Mouse (Mus musculus) ES-Bruce4 (cell line): ENCODE measurements at regions not wholly inside any gene's neighbourhood (a gene's known extent, or its start where the extent isn't known, plus 50 kb on each side); places are given as distances from the start of the nearest gene placed in this dataset.

Source experiments
- H3K27ac ChIP-seq: 2 replicates; pipeline ENCODE4 v1.5.1; 2012; ENCODE audit warnings: low read length, inconsistent platforms; ENCODE audit not compliant: insufficient read depth
- H3K27me3 ChIP-seq: 2 replicates; pipeline ENCODE4 v1.6.1; 2012; ENCODE audit warnings: mild to moderate bottlenecking, low read length, inconsistent platforms; ENCODE audit not compliant: control insufficient read depth, poor library complexity, insufficient read depth, severe bottlenecking
- H3K36me3 ChIP-seq: 2 replicates; pipeline ENCODE4 v1.6.1; 2012; ENCODE audit warnings: inconsistent platforms, mild to moderate bottlenecking, low read length, moderate library complexity; ENCODE audit not compliant: control insufficient read depth, poor library complexity, insufficient read depth, severe bottlenecking
- H3K4me1 ChIP-seq: one replicate; pipeline ENCODE4 v1.8.1; 2011; ENCODE audit warnings: low read length; ENCODE audit not compliant: control insufficient read depth, insufficient read depth
- H3K4me3 ChIP-seq: 2 replicates; pipeline ENCODE4 v1.5.1; 2011; ENCODE audit warnings: low read depth, mild to moderate bottlenecking, low read length
- H3K9ac ChIP-seq: 2 replicates; pipeline ENCODE4 v1.6.1; 2012; ENCODE audit warnings: low read depth, mild to moderate bottlenecking, inconsistent platforms; ENCODE audit not compliant: poor library complexity, severe bottlenecking
- H3K9me3 ChIP-seq: replicated peaks from 2 replicates; pipeline ENCODE4 v1.6.1; 2012; ENCODE audit warnings: mild to moderate bottlenecking, low read length, inconsistent platforms; ENCODE audit not compliant: control insufficient read depth, poor library complexity, insufficient read depth, severe bottlenecking
- CTCF ChIP-seq: IDR thresholded peaks from one replicate; pipeline ENCODE4 v1.8.1; 2011; ENCODE audit warnings: low read depth, low read length
- EP300 ChIP-seq: IDR thresholded peaks from 2 replicates; pipeline ENCODE4 v1.6.1; 2011; ENCODE audit warnings: low read depth, low read length; ENCODE audit not compliant: insufficient read depth
- POLR2A ChIP-seq: IDR thresholded peaks from one replicate; pipeline ENCODE4 v1.8.1; 2011; ENCODE audit warnings: low read length; ENCODE audit not compliant: insufficient read depth

- Histone ChIP-seq H3K27me3 (no peaks in the 10 kb centered on the region), H3K4me1 (no peaks in the 10 kb centered on the region), H3K27ac (no peak overlapping the region), H3K9ac (no peak overlapping the region), H3K4me3 (no peak overlapping the region), H3K36me3 (no peaks in the 10 kb centered on the region), H3K9me3 (no peaks in the 10 kb centered on the region)
- peak; percentile 80 for TF ChIP-seq CTCF
- no peak for TF ChIP-seq EP300
- no peak for TF ChIP-seq POLR2A
Measured at GRCm38 (mm10) chr14:102510387-102510786, 472.1 kb downstream of the Kctd12 start.

DNA sequence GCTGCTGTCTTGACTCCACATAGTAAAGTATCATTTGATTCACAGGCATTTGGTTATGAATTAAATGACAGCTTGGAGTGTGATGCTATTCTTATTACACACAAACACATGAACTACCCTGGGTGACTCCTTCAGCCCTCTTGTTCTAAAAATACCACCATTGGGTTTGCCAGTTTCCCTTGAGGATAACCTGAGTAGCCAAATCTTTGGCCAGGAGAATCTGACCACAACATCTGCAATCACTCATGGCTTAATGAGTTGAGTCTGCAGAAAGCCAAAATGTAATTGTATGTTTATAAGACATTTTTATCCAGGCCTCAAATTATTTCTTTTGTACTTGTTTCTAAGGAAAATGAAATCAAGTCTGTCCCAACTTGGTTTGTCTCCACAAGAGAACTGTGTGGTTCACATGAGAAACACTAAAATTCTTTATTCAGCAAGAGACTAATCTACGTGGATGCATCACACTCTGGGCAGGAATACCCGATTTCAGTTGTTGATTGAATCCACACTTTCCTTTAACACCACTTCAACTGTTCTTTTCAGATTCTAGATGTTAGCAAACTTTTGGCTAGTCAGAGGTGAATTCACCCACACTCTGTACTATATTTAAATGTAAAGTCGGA, 476.6 kb downstream of the Kctd12 start:
- no peak overlapping the region for H3K9ac ChIP-seq
- no peaks in the 10 kb centered on the region for H3K9me3 ChIP-seq
- H3K4me1 ChIP-seq, result no peaks in the 10 kb centered on the region
- H3K4me3 ChIP-seq, result no peak overlapping the region
- no peaks in the 10 kb centered on the region for H3K27me3 ChIP-seq
- H3K27ac ChIP-seq, result no peak overlapping the region
- TF ChIP-seq POLR2A (no peak), CTCF (no peak), EP300 (no peak)
- no peaks in the 10 kb centered on the region for H3K36me3 ChIP-seq

GRCm38 (mm10) chr14:102497179-102497578, 485.3 kb downstream of the Kctd12 start:
- Histone ChIP-seq H3K4me3 (no peak overlapping the region), H3K9me3 (no peaks in the 10 kb centered on the region), H3K27ac (no peak overlapping the region), H3K36me3 (no peaks in the 10 kb centered on the region), H3K9ac (no peak overlapping the region), H3K27me3 (no peaks in the 10 kb centered on the region), H3K4me1 (no peaks in the 10 kb centered on the region)
- TF ChIP-seq CTCF (no peak), POLR2A (no peak), EP300 (no peak)

DNA sequence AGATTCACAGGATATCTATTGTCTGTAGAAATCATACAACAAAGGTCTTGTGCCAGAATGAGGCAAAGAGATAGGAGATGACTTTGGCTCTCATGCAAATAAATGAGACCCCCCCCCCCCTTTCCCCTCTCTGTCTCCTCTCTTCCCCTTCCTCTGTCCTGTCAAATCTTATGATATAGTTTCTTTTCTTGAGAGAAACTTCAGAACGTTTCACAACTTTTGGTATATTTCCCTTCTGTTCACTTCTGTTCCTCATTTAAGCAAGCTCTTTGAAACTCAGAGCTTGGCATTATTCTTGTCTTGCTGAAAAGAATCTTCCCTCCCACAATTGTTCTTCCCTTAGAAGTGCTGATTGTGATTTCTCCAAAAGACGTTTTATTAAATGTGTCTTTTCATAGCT, 490.1 kb downstream of the Kctd12 start:
- H3K9me3 ChIP-seq, result no peaks in the 10 kb centered on the region
- H3K27ac ChIP-seq, result no peak overlapping the region
- TF ChIP-seq CTCF (no peak), EP300 (no peak), POLR2A (no peak)

GRCm38 (mm10) chr14:102491205-102491604, 491.2 kb downstream of the Kctd12 start:
- Histone ChIP-seq H3K27me3 (no peaks in the 10 kb centered on the region), H3K4me1 (no peaks in the 10 kb centered on the region), H3K9me3 (no peaks in the 10 kb centered on the region), H3K36me3 (no peaks in the 10 kb centered on the region), H3K4me3 (no peak overlapping the region), H3K27ac (no peak overlapping the region), H3K9ac (no peak overlapping the region)
- no peak for TF ChIP-seq EP300
- no peak for TF ChIP-seq CTCF

More for the DNA sequence above, 490.1 kb downstream of the Kctd12 start:
- no peak overlapping the region for H3K4me3 ChIP-seq
- H3K27me3 ChIP-seq, result no peaks in the 10 kb centered on the region
- no peaks in the 10 kb centered on the region for H3K4me1 ChIP-seq
- no peak overlapping the region for H3K9ac ChIP-seq
- no peaks in the 10 kb centered on the region for H3K36me3 ChIP-seq

DNA sequence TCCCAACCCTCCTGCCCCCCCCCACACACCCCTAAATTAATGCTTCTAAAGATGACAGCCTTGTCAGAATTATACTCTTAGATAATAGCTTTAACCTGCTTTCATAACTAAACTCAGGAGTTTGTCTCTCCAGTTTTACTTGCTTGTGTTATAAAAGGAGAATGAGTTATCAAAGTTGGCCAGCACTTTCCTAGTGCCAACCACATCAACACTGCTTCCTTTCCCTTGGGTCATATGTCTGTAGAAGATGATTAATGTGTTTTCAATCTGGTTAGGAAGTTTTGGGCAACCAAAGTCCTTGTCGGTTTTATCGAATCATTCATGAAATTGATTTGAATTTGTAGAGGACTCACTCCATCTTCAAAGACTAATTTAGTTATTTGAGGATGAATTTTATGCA, 505.3 kb downstream of the Kctd12 start:
- Histone ChIP-seq H3K9me3 (no peaks in the 10 kb centered on the region), H3K27ac (no peak overlapping the region), H3K4me3 (no peak overlapping the region), H3K9ac (no peak overlapping the region), H3K27me3 (no peaks in the 10 kb centered on the region), H3K36me3 (no peaks in the 10 kb centered on the region), H3K4me1 (no peaks in the 10 kb centered on the region)
- TF ChIP-seq POLR2A, result no peak
- TF ChIP-seq EP300, result no peak
- TF ChIP-seq CTCF, result no peak

DNA sequence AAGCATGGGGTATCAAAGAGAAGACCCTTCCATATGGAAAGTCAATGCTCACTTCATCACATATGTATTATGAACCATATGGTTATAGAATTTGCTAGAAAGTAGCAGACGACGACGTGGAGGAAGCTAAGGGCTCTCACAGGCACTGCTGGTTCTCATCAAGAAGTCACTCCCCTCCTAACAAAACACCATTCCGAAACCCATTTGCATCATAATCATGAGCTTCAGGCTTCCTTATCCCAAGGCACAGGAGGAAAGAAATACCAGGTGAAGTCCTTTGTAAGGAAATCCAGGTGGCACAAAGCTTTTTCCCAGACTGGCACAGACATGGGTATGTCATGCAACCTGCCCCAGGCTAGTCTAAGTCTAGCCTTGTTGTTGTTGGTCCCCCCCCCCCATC, 513.1 kb downstream of the Kctd12 start:
- H3K4me3 ChIP-seq, result no peak overlapping the region
- H3K36me3 ChIP-seq, result no peaks in the 10 kb centered on the region
- no peaks in the 10 kb centered on the region for H3K4me1 ChIP-seq
- TF ChIP-seq EP300 (no peak), POLR2A (no peak), CTCF (no peak)
- H3K27ac ChIP-seq, result no peak overlapping the region
- no peaks in the 10 kb centered on the region for H3K9me3 ChIP-seq
- H3K9ac ChIP-seq, result no peak overlapping the region
- no peaks in the 10 kb centered on the region for H3K27me3 ChIP-seq
